Mouse (Mus musculus): ENCODE results near the gene Vpreb3. TPM values are rescaled to one million over a fixed set of nuclear protein-coding genes. Genes with fewer than 3 reads are reported as not detected.

Vpreb3 gene
- polyA plus RNA-seq, 1 experiment from 2014 or later = 1.3 TPM

DNA sequence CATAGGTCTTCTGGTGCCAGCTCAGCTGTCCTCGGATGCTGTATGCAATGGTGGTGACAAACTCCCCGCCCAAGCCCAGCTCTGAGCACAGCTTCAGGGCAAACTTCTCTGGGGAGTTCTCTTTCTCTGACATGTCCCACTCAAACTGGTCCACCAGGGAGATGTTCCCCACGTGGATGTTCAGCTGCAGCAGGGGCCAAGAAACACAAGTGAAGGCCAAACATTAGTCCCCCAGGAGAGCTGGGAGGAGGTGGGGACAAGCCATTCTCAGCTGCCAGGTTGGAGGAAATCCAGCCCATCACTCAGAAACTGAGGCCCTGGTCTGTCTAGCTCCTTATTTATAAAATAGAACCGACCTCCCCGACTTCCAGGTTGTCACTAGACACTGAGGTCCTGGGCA, 38.5 kb upstream of the Vpreb3 start:
- ATAC-seq (ENCODE audit: insufficient number of reproducible peaks, insufficient read depth, low FRiP score, low read depth) = no peak
- Histone ChIP-seq H3K36me3 (ENCODE audit: control insufficient read depth, insufficient read depth, low read length) (peaks cover 86% of the 10 kb centered on the region), H3K9me3 (ENCODE audit: control insufficient read depth, low read depth, low read length) (no peaks in the 10 kb centered on the region), H3K27ac (ENCODE audit: low read length) (no peak overlapping the region), H3K27me3 (ENCODE audit: control insufficient read depth, insufficient read depth, low read length) (no peaks in the 10 kb centered on the region), H3K4me2 (replicated peaks; ENCODE audit: low read depth, low read length) (no peak overlapping the region), H3K4me1 (ENCODE audit: control insufficient read depth, insufficient read depth, low read length) (no peaks in the 10 kb centered on the region), H3K9ac (replicated peaks; ENCODE audit: low read depth, low read length) (no peak overlapping the region), H3K4me3 (ENCODE audit: low read depth, low read length) (no peak overlapping the region)
- 95% methylated on average over 5 of the region's 5 CpGs for WGBS

DNA sequence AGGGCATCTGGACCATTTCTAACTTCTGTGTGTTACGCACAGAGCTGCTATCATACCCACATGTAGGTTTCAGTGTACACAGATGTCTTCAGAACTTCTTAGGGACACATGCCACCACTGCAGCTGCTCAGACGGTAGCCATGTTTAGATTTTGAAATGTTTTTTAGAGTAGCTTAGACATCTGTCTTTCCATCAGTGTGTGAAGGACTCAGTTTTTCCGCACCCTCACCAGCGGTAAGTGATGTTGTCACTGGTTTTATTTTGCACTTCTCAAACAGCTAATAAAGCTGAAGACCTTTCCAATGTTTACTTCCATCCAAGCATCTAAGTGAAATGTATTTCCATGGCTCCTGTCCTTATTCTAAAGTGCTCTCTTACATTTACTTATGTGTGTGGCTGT, 36.0 kb upstream of the Vpreb3 start:
- H3K4me2 ChIP-seq (replicated peaks; ENCODE audit: low read depth, low read length) = no peak overlapping the region
- no peak for ATAC-seq (ENCODE audit: insufficient number of reproducible peaks, insufficient read depth, low FRiP score, low read depth)
- 96% methylated on average over 4 of the region's 4 CpGs for WGBS
- no peaks in the 10 kb centered on the region for H3K4me1 ChIP-seq (ENCODE audit: control insufficient read depth, insufficient read depth, low read length)
- H3K27ac ChIP-seq (ENCODE audit: low read length) = no peak overlapping the region
- H3K4me3 ChIP-seq (ENCODE audit: low read depth, low read length) = no peak overlapping the region
- H3K9me3 ChIP-seq (ENCODE audit: control insufficient read depth, low read depth, low read length) = no peaks in the 10 kb centered on the region
- H3K9ac ChIP-seq (replicated peaks; ENCODE audit: low read depth, low read length) = no peak overlapping the region
- H3K36me3 ChIP-seq (ENCODE audit: control insufficient read depth, insufficient read depth, low read length) = peaks cover 88% of the 10 kb centered on the region
- H3K27me3 ChIP-seq (ENCODE audit: control insufficient read depth, insufficient read depth, low read length) = no peaks in the 10 kb centered on the region

DNA sequence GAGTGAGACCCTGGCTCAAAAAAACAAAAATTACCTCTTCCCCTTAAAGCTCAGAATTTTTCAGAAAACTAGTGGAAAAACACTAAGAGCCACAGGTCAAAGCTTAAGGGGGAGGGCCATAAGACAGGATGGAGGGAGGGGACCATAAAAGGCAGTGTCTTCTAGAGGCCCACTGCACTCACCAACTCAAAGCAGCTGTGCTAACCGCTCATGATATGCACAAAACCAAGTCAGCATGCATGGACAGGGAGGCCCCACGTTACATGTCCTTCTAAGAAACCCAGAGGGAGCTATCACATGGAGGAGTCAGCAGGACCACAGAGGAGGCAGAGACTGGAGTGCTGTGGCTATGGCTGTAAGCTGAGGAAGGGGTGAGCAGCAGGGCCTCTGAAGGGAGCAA, 32.2 kb upstream of the Vpreb3 start:
- Histone ChIP-seq H3K4me1 (ENCODE audit: control insufficient read depth, insufficient read depth, low read length) (no peaks in the 10 kb centered on the region), H3K4me3 (ENCODE audit: low read depth, low read length) (no peak overlapping the region), H3K4me2 (replicated peaks; ENCODE audit: low read depth, low read length) (no peak overlapping the region), H3K9me3 (ENCODE audit: control insufficient read depth, low read depth, low read length) (no peaks in the 10 kb centered on the region), H3K27ac (ENCODE audit: low read length) (no peak overlapping the region), H3K27me3 (ENCODE audit: control insufficient read depth, insufficient read depth, low read length) (no peaks in the 10 kb centered on the region), H3K36me3 (ENCODE audit: control insufficient read depth, insufficient read depth, low read length) (peaks cover 70% of the 10 kb centered on the region), H3K9ac (replicated peaks; ENCODE audit: low read depth, low read length) (no peak overlapping the region)
- 92% methylated on average over 2 of the region's 2 CpGs for WGBS
- no peak for ATAC-seq (ENCODE audit: insufficient number of reproducible peaks, insufficient read depth, low FRiP score, low read depth)

DNA sequence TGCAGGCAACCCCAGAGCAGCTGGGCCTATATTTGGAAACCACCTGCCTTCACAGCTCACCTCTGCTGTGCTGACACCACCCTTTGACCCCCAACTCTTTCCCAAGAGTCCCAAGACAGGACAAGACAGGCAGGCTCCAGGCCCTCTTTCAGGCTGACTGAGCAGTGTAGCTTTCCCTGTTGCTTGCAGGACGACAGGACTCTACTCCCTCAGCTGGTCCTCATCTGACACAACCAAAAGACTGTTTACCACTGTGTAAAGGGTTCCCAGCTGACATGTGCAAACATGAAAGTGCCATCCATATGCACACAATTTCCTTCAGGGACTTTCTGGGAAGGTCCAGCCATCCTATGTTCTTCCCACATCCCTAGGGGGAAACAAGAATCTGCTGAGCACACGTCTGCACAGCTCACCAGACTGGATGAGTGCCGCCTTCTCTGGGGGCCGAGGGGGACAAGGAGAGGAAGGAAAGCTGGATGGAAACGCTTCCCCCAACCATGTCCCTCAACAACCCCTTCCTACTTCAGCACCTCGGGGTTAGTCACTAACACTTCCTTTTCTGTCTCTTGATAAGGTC, 29.8 kb upstream of the Vpreb3 start:
- Histone ChIP-seq H3K4me1 (ENCODE audit: control insufficient read depth, insufficient read depth, low read length) (0 out of 2 replicates have a peak, but pooled peaks cover 3% of the 10 kb centered on the region), H3K4me3 (ENCODE audit: low read depth, low read length) (no peak overlapping the region), H3K27ac (ENCODE audit: low read length) (no peak overlapping the region), H3K4me2 (replicated peaks; ENCODE audit: low read depth, low read length) (no peak overlapping the region), H3K9me3 (ENCODE audit: control insufficient read depth, low read depth, low read length) (no peaks in the 10 kb centered on the region), H3K36me3 (ENCODE audit: control insufficient read depth, insufficient read depth, low read length) (peaks cover 60% of the 10 kb centered on the region), H3K27me3 (ENCODE audit: control insufficient read depth, insufficient read depth, low read length) (no peaks in the 10 kb centered on the region), H3K9ac (replicated peaks; ENCODE audit: low read depth, low read length) (no peak overlapping the region)
- no peak for ATAC-seq (ENCODE audit: insufficient number of reproducible peaks, insufficient read depth, low FRiP score, low read depth)
- 69% methylated on average over 6 of the region's 6 CpGs for WGBS

DNA sequence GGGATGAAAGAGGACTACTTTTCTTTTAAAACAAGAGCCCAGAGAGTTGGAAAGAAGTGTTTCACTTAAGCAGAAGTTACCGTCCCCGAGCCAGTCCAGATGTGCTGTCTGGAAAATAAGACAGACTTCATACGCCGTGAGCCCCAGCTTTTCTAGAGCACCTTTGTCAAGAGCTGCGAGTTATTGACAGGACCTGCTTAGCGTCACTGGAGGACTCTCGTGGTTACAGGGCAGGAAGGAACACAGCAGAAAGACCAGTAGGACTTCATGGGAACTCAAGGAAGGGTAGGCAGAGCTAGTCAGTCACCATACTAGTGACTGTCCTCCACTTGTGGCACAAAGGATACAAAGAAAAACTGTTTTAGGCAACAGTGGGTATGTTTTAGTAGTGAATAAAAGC, 27.3 kb upstream of the Vpreb3 start:
- WGBS = 62% methylated on average over 7 of the region's 7 CpGs
- Histone ChIP-seq H3K9me3 (ENCODE audit: control insufficient read depth, low read depth, low read length) (no peaks in the 10 kb centered on the region), H3K4me2 (replicated peaks; ENCODE audit: low read depth, low read length) (no peak overlapping the region), H3K27me3 (ENCODE audit: control insufficient read depth, insufficient read depth, low read length) (no peaks in the 10 kb centered on the region), H3K27ac (ENCODE audit: low read length) (no peak overlapping the region), H3K9ac (replicated peaks; ENCODE audit: low read depth, low read length) (no peak overlapping the region), H3K4me1 (ENCODE audit: control insufficient read depth, insufficient read depth, low read length) (peaks cover 12% of the 10 kb centered on the region; the same call in 1 of the 2 replicates), H3K36me3 (ENCODE audit: control insufficient read depth, insufficient read depth, low read length) (peaks cover 45% of the 10 kb centered on the region), H3K4me3 (ENCODE audit: low read depth, low read length) (no peak overlapping the region)
- ATAC-seq (ENCODE audit: insufficient number of reproducible peaks, insufficient read depth, low FRiP score, low read depth) = no peak

DNA sequence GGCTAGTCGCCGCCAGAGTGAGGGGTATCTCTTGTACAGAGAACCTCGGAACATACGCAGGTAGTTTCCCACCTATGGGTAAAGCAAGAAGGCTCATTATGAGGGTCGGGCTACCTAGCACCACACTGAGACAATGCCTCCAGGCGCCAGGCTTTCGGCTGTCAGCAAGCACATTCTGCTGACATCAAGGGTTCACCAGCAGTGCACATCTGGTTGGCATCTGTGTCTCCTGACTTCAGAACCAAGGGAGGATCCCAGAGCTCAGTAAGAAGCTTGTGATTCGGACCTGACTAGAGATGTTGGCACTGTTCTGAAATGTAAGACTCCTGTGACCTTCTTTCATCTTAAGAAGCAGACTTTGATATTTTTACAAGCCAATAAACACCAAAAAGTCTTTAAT, 26.0 kb upstream of the Vpreb3 start:
- no peak for ATAC-seq (ENCODE audit: insufficient number of reproducible peaks, insufficient read depth, low FRiP score, low read depth)
- Histone ChIP-seq H3K27ac (ENCODE audit: low read length) (no peak overlapping the region), H3K9ac (replicated peaks; ENCODE audit: low read depth, low read length) (no peak overlapping the region), H3K4me1 (ENCODE audit: control insufficient read depth, insufficient read depth, low read length) (peaks cover 13% of the 10 kb centered on the region; the same call in 1 of the 2 replicates), H3K36me3 (ENCODE audit: control insufficient read depth, insufficient read depth, low read length) (peaks cover 33% of the 10 kb centered on the region), H3K4me3 (ENCODE audit: low read depth, low read length) (no peak overlapping the region), H3K4me2 (replicated peaks; ENCODE audit: low read depth, low read length) (no peak overlapping the region), H3K27me3 (ENCODE audit: control insufficient read depth, insufficient read depth, low read length) (no peaks in the 10 kb centered on the region), H3K9me3 (ENCODE audit: control insufficient read depth, low read depth, low read length) (no peaks in the 10 kb centered on the region)
- WGBS = 84% methylated on average over 8 of the region's 8 CpGs

DNA sequence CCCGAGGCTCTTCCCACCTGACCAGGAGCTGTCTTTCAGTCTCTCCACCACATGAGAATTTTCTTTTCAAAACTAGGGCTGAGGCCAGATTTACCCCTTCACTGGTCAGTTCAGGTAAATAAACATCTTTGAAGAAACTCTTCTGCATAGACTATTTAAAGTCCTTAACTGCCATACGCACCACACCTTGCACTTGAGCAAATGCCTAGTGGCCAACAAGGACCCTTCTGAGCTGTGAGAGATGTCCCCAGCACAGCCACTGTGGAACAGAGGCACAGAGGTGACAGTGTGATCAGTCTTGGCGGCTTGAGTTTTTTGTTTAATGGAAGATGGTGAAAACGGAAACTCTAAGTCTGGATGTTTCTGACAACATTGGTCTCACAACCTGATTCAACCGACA, 23.8 kb upstream of the Vpreb3 start:
- Histone ChIP-seq H3K9me3 (ENCODE audit: control insufficient read depth, low read depth, low read length) (no peaks in the 10 kb centered on the region), H3K27ac (ENCODE audit: low read length) (no peak overlapping the region), H3K4me1 (ENCODE audit: control insufficient read depth, insufficient read depth, low read length) (peaks cover 21% of the 10 kb centered on the region; the same call in 1 of the 2 replicates), H3K36me3 (ENCODE audit: control insufficient read depth, insufficient read depth, low read length) (peaks cover 29% of the 10 kb centered on the region), H3K4me3 (ENCODE audit: low read depth, low read length) (no peak overlapping the region), H3K4me2 (replicated peaks; ENCODE audit: low read depth, low read length) (no peak overlapping the region), H3K9ac (replicated peaks; ENCODE audit: low read depth, low read length) (no peak overlapping the region), H3K27me3 (ENCODE audit: control insufficient read depth, insufficient read depth, low read length) (no peaks in the 10 kb centered on the region)
- WGBS = 75% methylated on average over 5 of the region's 5 CpGs
- no peak for ATAC-seq (ENCODE audit: insufficient number of reproducible peaks, insufficient read depth, low FRiP score, low read depth)

DNA sequence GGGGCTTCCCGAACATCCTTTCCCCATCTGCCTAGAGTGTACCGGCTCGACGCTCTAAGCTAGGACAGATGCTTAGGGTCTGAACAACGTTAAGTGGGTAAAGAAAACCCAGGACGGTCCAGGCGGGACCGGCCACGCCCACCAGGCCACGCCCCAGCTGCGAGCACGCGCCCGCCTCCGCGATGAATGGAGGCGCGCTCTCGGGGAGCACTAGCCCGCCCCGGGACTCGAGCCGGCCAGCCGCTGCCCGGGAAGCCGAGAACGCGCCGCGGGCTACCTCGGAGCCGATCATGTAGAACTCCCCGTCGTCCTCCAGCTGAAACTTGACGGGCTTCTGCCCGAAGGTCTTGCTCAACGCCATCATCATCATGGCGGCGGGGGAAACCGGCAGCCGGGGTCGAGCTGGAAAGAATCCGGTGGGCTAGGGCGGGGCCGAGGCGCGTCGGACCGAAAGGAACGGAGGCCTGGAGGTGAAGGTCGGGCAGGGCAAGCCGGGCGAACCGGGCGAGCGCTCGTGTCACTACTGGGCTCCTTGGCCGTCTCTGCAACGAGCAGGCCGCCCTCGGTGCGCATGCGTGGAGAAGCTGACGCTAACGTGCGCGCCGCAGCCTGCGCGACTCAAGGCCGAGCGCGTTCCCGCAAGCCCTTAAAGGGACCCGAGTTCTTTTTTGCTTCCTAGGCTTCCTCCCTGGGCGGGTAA, 21.7 kb upstream of the Vpreb3 start, which contains the start of gene Smarcb1:
Gene Smarcb1, minus strand, starts transcription at position 592 of the 700 bp plus-strand sequence.
- Histone ChIP-seq H3K27me3 (ENCODE audit: control insufficient read depth, insufficient read depth, low read length) (no peaks in the 10 kb centered on the region), H3K27ac (ENCODE audit: low read length) (peak within 1 kb of the TSS; percentile 93), H3K9me3 (ENCODE audit: control insufficient read depth, low read depth, low read length) (no peaks in the 10 kb centered on the region), H3K36me3 (ENCODE audit: control insufficient read depth, insufficient read depth, low read length) (peaks cover 30% of the 10 kb centered on the region), H3K4me1 (ENCODE audit: control insufficient read depth, insufficient read depth, low read length) (peaks cover 21% of the 10 kb centered on the region; the same call in 1 of the 2 replicates), H3K9ac (replicated peaks; ENCODE audit: low read depth, low read length) (peak within 1 kb of the TSS; percentile 62), H3K4me2 (replicated peaks; ENCODE audit: low read depth, low read length) (peak within 1 kb of the TSS; percentile 81), H3K4me3 (ENCODE audit: low read depth, low read length) (peak within 1 kb of the TSS; percentile 85)
- peak; percentile 90 for ATAC-seq (ENCODE audit: insufficient number of reproducible peaks, insufficient read depth, low FRiP score, low read depth)
- WGBS = under 1% methylated on average over 76 of the region's 76 CpGs

Measured in stomach, embryonic 14.5 days (tissue).